21 mouse cellular contexts compared by ENCODE assay signal in genomic region chr17:14812631-14813030, GRCm38 (mm10).
A peak's percentile ranks its signal among the peaks of the same experiment; 100 is the strongest.
DNase-seq lines count a peak whose midpoint lies in the region; ATAC-seq lines count a peak whose summit lies in the region.
"Had no signal": no experiment of that assay in that cellular context is flagged by ENCODE, and none has a peak within 500 bp of the region (broad histone marks: within the 10 kb centered on the region; RNA-seq: fewer than 3 reads in every experiment).

No protein-coding gene starts in this region.

- peak; percentile 63 for DNase-seq in heart, adult 11 months
- no peak for DNase-seq in heart, postnatal 10 days
- DNase-seq in gastrocnemius, postnatal 14 days: peak; percentile 32
- no peak for DNase-seq in left cerebral cortex, adult 18-20 months (ENCODE audit: low spot score in 2 of 2)
- no peak for DNase-seq in neural tube, embryonic 10.5 days (ENCODE audit: extremely low spot score, low spot score)
- DNase-seq in liver, embryonic 11.5 days (ENCODE audit: low spot score): no peak
- DNase-seq: adrenal gland, postnatal 10 days; cerebellum, adult 11-12 months; cerebellum, adult 9-10 months; cerebellum, postnatal 25 days; heart, adult 2 months; kidney, adult 18-20 months had no signal

- H3K27me3 ChIP-seq in embryonic facial prominence, embryonic 15.5 days: no peaks in the 10 kb centered on the region
- no peaks in the 10 kb centered on the region for H3K27me3 ChIP-seq in liver, embryonic 11.5 days (replicated peaks; ENCODE audit: control insufficient read depth, insufficient read depth, low read length)
- H3K27me3 ChIP-seq: forebrain, embryonic 12.5 days; heart, embryonic 15.5 days; intestine, embryonic 15.5 days had no signal

- H3K36me3 ChIP-seq in embryonic facial prominence, embryonic 15.5 days: no peaks in the 10 kb centered on the region
- no peaks in the 10 kb centered on the region for H3K36me3 ChIP-seq in liver, embryonic 11.5 days (ENCODE audit: control insufficient read depth, insufficient read depth, low read length)
- H3K36me3 ChIP-seq: forebrain, embryonic 12.5 days; G1E; heart, embryonic 15.5 days; hindbrain, embryonic 10.5 days; intestine, embryonic 15.5 days had no signal

- no peaks in the 10 kb centered on the region for H3K4me1 ChIP-seq in embryonic facial prominence, embryonic 15.5 days
- H3K4me1 ChIP-seq in liver, embryonic 11.5 days (replicated peaks; ENCODE audit: control insufficient read depth, insufficient read depth, low read length): no peaks in the 10 kb centered on the region
- H3K4me1 ChIP-seq: forebrain, embryonic 12.5 days; heart, embryonic 15.5 days; intestine, embryonic 15.5 days had no signal

- ATAC-seq in embryonic facial prominence, embryonic 15.5 days (ENCODE audit: insufficient number of reproducible peaks, low FRiP score, low TSS enrichment, low read depth): no peak
- no peak for ATAC-seq in liver, embryonic 11.5 days (replicated peaks; ENCODE audit: low FRiP score)
- ATAC-seq: forebrain, embryonic 16.5 days; intestine, embryonic 15.5 days had no signal

- intact Hi-C loops in heart, postnatal 10 days (cut with DNase I): loop anchor here (5.0 kb wide), 1 partner anchor 75 kb away; no protein-coding TSS in a partner anchor
- intact Hi-C loops in gastrocnemius, postnatal 14 days (cut with DNase I; ENCODE audit: low total_unique reads): no loop called here

- H3K9me3 ChIP-seq in embryonic facial prominence, embryonic 15.5 days (replicated peaks): no peaks in the 10 kb centered on the region
- no peaks in the 10 kb centered on the region for H3K9me3 ChIP-seq in liver, embryonic 11.5 days (ENCODE audit: control insufficient read depth, low read length)
- H3K9me3 ChIP-seq: forebrain, embryonic 12.5 days; G1E; heart, embryonic 15.5 days; hindbrain, embryonic 10.5 days; intestine, embryonic 15.5 days had no signal

- no peak overlapping the region for H3K4me3 ChIP-seq in embryonic facial prominence, embryonic 15.5 days (replicated peaks)
- H3K4me3 ChIP-seq in liver, embryonic 11.5 days (ENCODE audit: low read depth, low read length): no peak overlapping the region
- H3K4me3 ChIP-seq: forebrain, embryonic 12.5 days; heart, adult 2 months; heart, embryonic 15.5 days; hindbrain, embryonic 10.5 days; intestine, embryonic 15.5 days had no signal

- peak overlapping the region; percentile 68 for H3K27ac ChIP-seq in embryonic facial prominence, embryonic 15.5 days (replicated peaks)
- H3K27ac ChIP-seq in liver, embryonic 11.5 days (ENCODE audit: low read depth, low read length): no peak overlapping the region
- H3K27ac ChIP-seq: forebrain, embryonic 12.5 days; heart, adult 2 months; heart, embryonic 15.5 days; hindbrain, embryonic 10.5 days; hindbrain, embryonic 14.5 days; intestine, embryonic 15.5 days had no signal

- no peak overlapping the region for H3K4me2 ChIP-seq in embryonic facial prominence, embryonic 15.5 days (replicated peaks)
- H3K4me2 ChIP-seq in liver, embryonic 11.5 days: no peak overlapping the region
- H3K4me2 ChIP-seq: forebrain, embryonic 12.5 days; heart, embryonic 11.5 days; heart, embryonic 15.5 days; hindbrain, embryonic 14.5 days; intestine, embryonic 15.5 days had no signal

- no peak overlapping the region for H3K9ac ChIP-seq in embryonic facial prominence, embryonic 15.5 days
- H3K9ac ChIP-seq in liver, embryonic 11.5 days (ENCODE audit: low read depth, low read length): no peak overlapping the region
- H3K9ac ChIP-seq: forebrain, embryonic 12.5 days; heart, embryonic 15.5 days; hindbrain, embryonic 14.5 days; intestine, embryonic 15.5 days had no signal

- WGBS in embryonic facial prominence, embryonic 15.5 days: 75% methylated on average over 6 of the region's 6 CpGs
- 77% methylated on average over 6 of the region's 6 CpGs for WGBS in liver, embryonic 11.5 days

Comparison
In these comparisons a context has a peak if more than half of its experiments do, and no peak if none do; other contexts are left out.
1. DNase-seq: peak in heart, adult 11 months (single experiment) and gastrocnemius, postnatal 14 days (single experiment); none in heart, postnatal 10 days (0 of 2), left cerebral cortex, adult 18-20 months (0 of 2), neural tube, embryonic 10.5 days (single experiment) and liver, embryonic 11.5 days (single experiment).